Mouse (Mus musculus) MEL (cell line): ENCODE results near the gene Fgfr2. TPM values are rescaled to one million over a fixed set of nuclear protein-coding genes. Genes with fewer than 3 reads are reported as not detected.

Source experiments
- DNase-seq: peaks from one replicate; pipeline ENCODE4 v3.0.0; 2011; ENCODE audit warnings: low read depth, low spot score
- H3K27ac ChIP-seq: 2 replicates; pipeline ENCODE4 v1.5.1; 2012; ENCODE audit warnings: low read depth, mild to moderate bottlenecking, control low read depth, low read length, moderate library complexity; ENCODE audit not compliant: control insufficient read depth
- H3K27me3 ChIP-seq, 2 experiments: fragments of 150-350 bp in 1 of 2; sonication (generic) in 1 of 2; 2 replicates each; pipeline ENCODE4 v1.6.1; 2012; ENCODE audit warnings: low read length in 2 of 2, mild to moderate bottlenecking in 2 of 2, improper control_type of control experiment in 1 of 2, moderate library complexity in 1 of 2; ENCODE audit not compliant: insufficient read depth in 2 of 2, control insufficient read depth in 1 of 2
- H3K36me3 ChIP-seq, 2 experiments: 2 replicates each; pipeline ENCODE4 v1.6.1; 2012 to 2014; ENCODE audit warnings: low read length in 2 of 2, improper control_type of control experiment in 1 of 2, inconsistent platforms in 1 of 2, mild to moderate bottlenecking in 1 of 2; ENCODE audit not compliant: insufficient read depth in 2 of 2, control insufficient read depth in 1 of 2
- H3K4me1 ChIP-seq, 2 experiments: fragments of 150-350 bp in 1 of 2; sonication (generic) in 1 of 2; 2 replicates each; pipeline ENCODE4 v1.6.1; 2012; ENCODE audit warnings: low read length in 2 of 2, improper control_type of control experiment in 1 of 2, mild to moderate bottlenecking in 1 of 2; ENCODE audit not compliant: insufficient read depth in 2 of 2, control insufficient read depth in 1 of 2
- H3K4me3 ChIP-seq, 2 experiments: fragments of 150-350 bp in 1 of 2; sonication (generic) in 1 of 2; 2 replicates each; pipeline ENCODE4 v1.5.1; 2012; ENCODE audit warnings: low read depth in 2 of 2, low read length in 2 of 2, mild to moderate bottlenecking in 2 of 2, moderate library complexity in 2 of 2, control low read depth in 1 of 2, improper control_type of control experiment in 1 of 2; ENCODE audit not compliant: control insufficient read depth in 1 of 2, insufficient read depth in 1 of 2
- H3K79me2 ChIP-seq: 2 replicates; pipeline ENCODE4 v1.6.1; 2012; ENCODE audit warnings: mild to moderate bottlenecking, low read length, moderate library complexity; ENCODE audit not compliant: control insufficient read depth, poor library complexity, insufficient read depth
- H3K9ac ChIP-seq: 2 replicates; pipeline ENCODE4 v1.6.1; 2012; ENCODE audit warnings: low read depth, mild to moderate bottlenecking, control low read depth, low read length, moderate library complexity; ENCODE audit not compliant: control insufficient read depth, poor library complexity, severe bottlenecking
- H3K9me3 ChIP-seq: fragments of 150-350 bp; sonication (generic); replicated peaks from 2 replicates; pipeline ENCODE4 v1.6.1; 2012; ENCODE audit warnings: mild to moderate bottlenecking, low read length, improper control_type of control experiment, moderate library complexity; ENCODE audit not compliant: insufficient read depth
- CHD1 ChIP-seq: IDR thresholded peaks from 2 replicates; pipeline ENCODE4 v1.6.1; 2012; ENCODE audit warnings: low read depth, mild to moderate bottlenecking, inconsistent platforms, low read length, improper control_type of control experiment
- CHD2 ChIP-seq: IDR thresholded peaks from 2 replicates; pipeline ENCODE4 v1.6.1; 2011; ENCODE audit warnings: low read length, improper control_type of control experiment
- E2F4 ChIP-seq: IDR thresholded peaks from 2 replicates; pipeline ENCODE4 v1.6.1; 2011; ENCODE audit warnings: low read depth, low read length, improper control_type of control experiment, borderline replicate concordance
- ELF1 ChIP-seq: IDR thresholded peaks from 2 replicates; pipeline ENCODE4 v1.6.1; 2014; ENCODE audit warnings: low read depth, mild to moderate bottlenecking, inconsistent platforms, low read length, improper control_type of control experiment, moderate library complexity
- EP300 ChIP-seq, 2 experiments: IDR thresholded peaks; 2 replicates each; pipeline ENCODE4 v1.6.1; 2011; ENCODE audit warnings: improper control_type of control experiment in 2 of 2, low read length in 2 of 2, low read depth in 1 of 2, mild to moderate bottlenecking in 1 of 2
- GATA1 ChIP-seq: IDR thresholded peaks from 2 replicates; pipeline ENCODE4 v1.6.1; 2011; ENCODE audit warnings: low read depth, low read length, improper control_type of control experiment
- HCFC1 ChIP-seq: IDR thresholded peaks from 2 replicates; pipeline ENCODE4 v1.6.1; 2012; ENCODE audit warnings: low read depth, mild to moderate bottlenecking, inconsistent platforms, low read length, improper control_type of control experiment, moderate library complexity
- MAFK ChIP-seq: IDR thresholded peaks from 2 replicates; pipeline ENCODE4 v1.6.1; 2011; ENCODE audit warnings: low read depth, mild to moderate bottlenecking, low read length, improper control_type of control experiment, borderline replicate concordance
- MAX ChIP-seq: IDR thresholded peaks from 2 replicates; pipeline ENCODE4 v1.6.1; 2011; ENCODE audit warnings: low read length, improper control_type of control experiment
- MXI1 ChIP-seq: IDR thresholded peaks from 2 replicates; pipeline ENCODE4 v1.6.1; 2011; ENCODE audit warnings: mild to moderate bottlenecking, low read depth, low read length, improper control_type of control experiment
- MYB ChIP-seq: IDR thresholded peaks from 2 replicates; pipeline ENCODE4 v1.6.1; 2011; ENCODE audit warnings: mild to moderate bottlenecking, low read depth, low read length, improper control_type of control experiment
- MYC ChIP-seq: IDR thresholded peaks from 2 replicates; pipeline ENCODE4 v1.6.1; 2011; ENCODE audit warnings: low read depth, mild to moderate bottlenecking, low read length, improper control_type of control experiment, moderate library complexity
- NELFE ChIP-seq: IDR thresholded peaks from 2 replicates; pipeline ENCODE4 v1.6.1; 2011; ENCODE audit warnings: low read depth, low read length, improper control_type of control experiment
- NRF1 ChIP-seq: IDR thresholded peaks from 2 replicates; pipeline ENCODE4 v1.6.1; 2014; ENCODE audit warnings: low read depth, mild to moderate bottlenecking, inconsistent platforms, low read length, improper control_type of control experiment, moderate library complexity; ENCODE audit not compliant: poor library complexity, insufficient read depth, severe bottlenecking
- POLR2A ChIP-seq, 2 experiments: IDR thresholded peaks; 2 replicates each; pipeline ENCODE4 v1.6.1; 2011 to 2012; ENCODE audit warnings: low read length in 2 of 2, mild to moderate bottlenecking in 2 of 2, control low read depth in 1 of 2, improper control_type of control experiment in 1 of 2, low read depth in 1 of 2, moderate library complexity in 1 of 2; ENCODE audit not compliant: control insufficient read depth in 1 of 2, insufficient read depth in 1 of 2, poor library complexity in 1 of 2
- POLR2AphosphoS2 ChIP-seq: IDR thresholded peaks from 2 replicates; pipeline ENCODE4 v1.6.1; 2011; ENCODE audit warnings: low read length, improper control_type of control experiment
- RAD21 ChIP-seq: IDR thresholded peaks from 2 replicates; pipeline ENCODE4 v1.6.1; 2011; ENCODE audit warnings: mild to moderate bottlenecking, low read depth, low read length, improper control_type of control experiment
- RCOR1 ChIP-seq: IDR thresholded peaks from 2 replicates; pipeline ENCODE4 v1.6.1; 2012; ENCODE audit warnings: low read depth, mild to moderate bottlenecking, inconsistent platforms, low read length, improper control_type of control experiment
- SIN3A ChIP-seq: IDR thresholded peaks from 2 replicates; pipeline ENCODE4 v1.6.1; 2012; ENCODE audit warnings: low read length, improper control_type of control experiment, inconsistent platforms
- SMC3 ChIP-seq: IDR thresholded peaks from 2 replicates; pipeline ENCODE4 v1.6.1; 2011; ENCODE audit warnings: low read depth, low read length, improper control_type of control experiment
- TCF12 ChIP-seq: IDR thresholded peaks from 2 replicates; pipeline ENCODE4 v1.6.1; 2014; ENCODE audit warnings: low read depth, mild to moderate bottlenecking, inconsistent platforms, low read length, improper control_type of control experiment, moderate library complexity
- UBTF ChIP-seq: IDR thresholded peaks from 2 replicates; pipeline ENCODE4 v1.6.1; 2012; ENCODE audit warnings: low read depth, mild to moderate bottlenecking, inconsistent platforms, low read length, improper control_type of control experiment, moderate library complexity, borderline replicate concordance; ENCODE audit not compliant: insufficient read depth
- ZMIZ1 ChIP-seq: IDR thresholded peaks from 2 replicates; pipeline ENCODE4 v1.6.1; 2012; ENCODE audit warnings: low read depth, mild to moderate bottlenecking, inconsistent platforms, low read length, improper control_type of control experiment, moderate library complexity
- ZNF384 ChIP-seq: IDR thresholded peaks from 2 replicates; pipeline ENCODE4 v1.6.1; 2012; ENCODE audit warnings: low read depth, mild to moderate bottlenecking, inconsistent platforms, low read length, improper control_type of control experiment
- polyA plus RNA-seq, 2 experiments: library from polyadenylated mRNA; stranded (reverse) in 1 of 2; unstranded in 1 of 2; fragments of >175 nt in 1 of 2; fragments of >200 nt in 1 of 2; gene quantifications; 2 replicates each; pipeline versions ENCODE4 v1.2.1 to v1.2.4; 2012; ENCODE audit warnings: low replicate concordance in 2 of 2, low read depth in 1 of 2; ENCODE audit not compliant: insufficient read length in 2 of 2, insufficient read depth in 1 of 2, missing spikeins in 1 of 2
- total RNA-seq: library from RNA; depleted of rRNA; stranded (reverse); fragments of 300-350 nt; gene quantifications from 2 replicates; pipeline ENCODE4 v1.2.3, GENCODE M21; 2012

Fgfr2 gene
- total and polyA plus RNA-seq, 3 experiments: not detected

GRCm38 (mm10) chr7:131609677-131610076 is 1513.5 kb downstream of the Fgfr2 start:
- Histone ChIP-seq H3K27ac (no peak overlapping the region), H3K4me1 (no peaks in the 10 kb centered on the region), H3K4me3 (no peak overlapping the region), H3K79me2 (no peaks in the 10 kb centered on the region), H3K36me3 (no peaks in the 10 kb centered on the region), H3K9ac (no peak overlapping the region), H3K9me3 (no peaks in the 10 kb centered on the region), H3K27me3 (no peaks in the 10 kb centered on the region)
- DNase-seq: no peak
- TF ChIP-seq MAFK (no peak), ELF1 (no peak), HCFC1 (no peak), UBTF (no peak), EP300 (IDR thresholded peaks at IDR 0.05; ENCODE audit: low read depth in 1 of 2, low read length in 2 of 2) (no peak), TCF12 (no peak), CHD1 (no peak)

- no peaks in the 10 kb centered on the region for H3K4me1 ChIP-seq
- no peak for TF ChIP-seq CHD1
- no peak for TF ChIP-seq UBTF
- TF ChIP-seq HCFC1: no peak
- TF ChIP-seq MAX: no peak
- TF ChIP-seq ZMIZ1: no peak
- no peak for TF ChIP-seq E2F4
- no peak for TF ChIP-seq CHD2
- no peaks in the 10 kb centered on the region for H3K79me2 ChIP-seq
- H3K9ac ChIP-seq: no peak overlapping the region
- H3K9me3 ChIP-seq: no peaks in the 10 kb centered on the region
- H3K27me3 ChIP-seq: no peaks in the 10 kb centered on the region
- H3K4me3 ChIP-seq: no peak overlapping the region
- no peaks in the 10 kb centered on the region for H3K36me3 ChIP-seq
- no peak overlapping the region for H3K27ac ChIP-seq
- DNase-seq: no peak
These were observed 1515.1 kb downstream of the Fgfr2 start for GRCm38 (mm10) chr7:131608049-131608448.

GRCm38 (mm10) chr7:131605481-131605880 is 1517.7 kb downstream of the Fgfr2 start:
- no peak overlapping the region for H3K9ac ChIP-seq
- no peaks in the 10 kb centered on the region for H3K36me3 ChIP-seq
- H3K27ac ChIP-seq: no peak overlapping the region
- H3K79me2 ChIP-seq: no peaks in the 10 kb centered on the region
- H3K4me3 ChIP-seq: no peak overlapping the region
- H3K4me1 ChIP-seq: no peaks in the 10 kb centered on the region
- H3K9me3 ChIP-seq: no peaks in the 10 kb centered on the region
- no peak for DNase-seq
- TF ChIP-seq RCOR1 (no peak), MYB (no peak), ZNF384 (no peak), SIN3A (no peak), POLR2AphosphoS2 (no peak), UBTF (no peak), HCFC1 (no peak), CHD2 (no peak), NELFE (no peak), RAD21 (no peak), POLR2A (IDR thresholded peaks at IDR 0.05; ENCODE audit: control insufficient read depth in 1 of 2, insufficient read depth in 1 of 2, low read depth in 1 of 2, low read length in 2 of 2, poor library complexity in 1 of 2) (no peak), CHD1 (no peak), MXI1 (no peak), GATA1 (no peak), MYC (no peak), NRF1 (no peak), SMC3 (no peak)
- H3K27me3 ChIP-seq: no peaks in the 10 kb centered on the region
